Mouse (Mus musculus) yolk sac, embryonic 10.5 days (tissue): ENCODE results near the gene Hdac10.

Experiments
- DNase-seq: peaks from one replicate; pipeline ENCODE4 v3.0.0-alpha.2; 2017; ENCODE audit warnings: low spot score

Hdac10 gene

GRCm38 (mm10) chr15:89148496-89149270 lies 20.2 kb upstream of the Hdac10 start:
- DNase-seq, result no peak

- DNase-seq, result no peak
Measured at GRCm38 (mm10) chr15:89147895-89148294, 19.4 kb upstream of the Hdac10 start.

GRCm38 (mm10) chr15:89147456-89147855 lies 19.0 kb upstream of the Hdac10 start:
- no peak for DNase-seq

- DNase-seq, result no peak
Measured at GRCm38 (mm10) chr15:89147024-89147423, 18.5 kb upstream of the Hdac10 start.

GRCm38 (mm10) chr15:89146537-89146936 lies 18.0 kb upstream of the Hdac10 start:
- no peak for DNase-seq

- DNase-seq, result no peak
Measured at GRCm38 (mm10) chr15:89145813-89146350, 17.4 kb upstream of the Hdac10 start.

GRCm38 (mm10) chr15:89144965-89145364 lies 16.5 kb upstream of the Hdac10 start:
- no peak for DNase-seq

- no peak for DNase-seq
Measured at GRCm38 (mm10) chr15:89143134-89143533, 14.6 kb upstream of the Hdac10 start.

GRCm38 (mm10) chr15:89141905-89142304 lies 13.4 kb upstream of the Hdac10 start:
- no peak for DNase-seq

- no peak for DNase-seq
Measured at GRCm38 (mm10) chr15:89141443-89141842, 12.9 kb upstream of the Hdac10 start.

- peak; percentile 55 for DNase-seq
Measured at GRCm38 (mm10) chr15:89140659-89141252, 12.3 kb upstream of the Hdac10 start, which contains the start of gene Mapk12. Gene Mapk12 (minus strand): TSS chr15:89140703.

- DNase-seq, result no peak
Measured at GRCm38 (mm10) chr15:89140048-89140658, 11.7 kb upstream of the Hdac10 start.

GRCm38 (mm10) chr15:89138531-89138930 lies 10.0 kb upstream of the Hdac10 start:
- DNase-seq, result no peak

- no peak for DNase-seq
Measured at GRCm38 (mm10) chr15:89138046-89138405, 9.5 kb upstream of the Hdac10 start.

- DNase-seq, result no peak
Measured at GRCm38 (mm10) chr15:89137378-89138045, 9.0 kb upstream of the Hdac10 start.

GRCm38 (mm10) chr15:89136461-89137155 lies 8.1 kb upstream of the Hdac10 start:
- DNase-seq, result no peak

GRCm38 (mm10) chr15:89131316-89131715 lies 2.8 kb upstream of the Hdac10 start:
- no peak for DNase-seq

GRCm38 (mm10) chr15:89130245-89130644 lies 1.7 kb upstream of the Hdac10 start:
- no peak for DNase-seq

- DNase-seq, result no peak
Measured at GRCm38 (mm10) chr15:89127364-89127940, 1.0 kb downstream of the Hdac10 start.

- DNase-seq, result no peak
Measured at GRCm38 (mm10) chr15:89126622-89127021, 1.9 kb downstream of the Hdac10 start.

- no peak for DNase-seq
Measured at GRCm38 (mm10) chr15:89125351-89125750, 3.1 kb downstream of the Hdac10 start.
